Mouse (Mus musculus): ENCODE results near the gene Gm17657.
A peak's percentile ranks its signal among the peaks of the same experiment; 100 is the strongest.
"Not testable (repeated sequence)": the region's sequence is repeated elsewhere in the genome, so short reads cannot be mapped to it uniquely, and the experiment has no call there.

Gm17657 gene

DNA sequence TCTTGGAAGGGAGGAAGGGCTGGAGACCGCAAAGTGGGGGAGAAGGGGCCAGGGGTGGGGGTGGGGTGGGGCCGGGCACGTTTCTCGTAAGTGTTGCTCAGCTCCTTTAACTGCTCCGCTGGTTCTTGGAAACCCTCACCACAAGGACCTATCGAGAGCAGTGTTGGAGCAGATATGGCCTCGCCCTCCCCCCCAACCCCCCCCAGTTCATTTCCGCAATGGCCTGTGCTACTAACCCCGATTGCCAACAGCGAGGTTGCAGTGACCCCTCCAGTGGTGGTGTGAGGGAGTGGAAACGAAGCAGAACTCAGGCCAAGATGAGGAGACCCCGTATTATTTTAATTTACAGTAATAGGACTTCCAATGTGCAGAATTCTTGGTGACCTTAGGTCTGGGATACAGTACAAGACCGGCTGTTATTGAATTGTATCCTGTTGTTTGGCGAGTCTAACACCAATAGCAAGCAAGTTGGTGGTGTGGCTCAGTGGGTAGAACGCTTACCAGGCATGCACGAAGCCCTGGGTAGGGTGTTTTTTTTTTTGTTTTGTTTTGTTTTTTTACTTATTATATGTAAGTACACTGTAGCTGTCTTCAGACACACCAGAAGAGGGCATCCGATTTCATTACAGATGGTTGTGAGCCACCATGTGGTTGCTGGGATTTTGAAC lies 48.5 kb downstream of the Gm17657 start:
- DNase-seq (ENCODE audit: low spot score) = no peak

DNA sequence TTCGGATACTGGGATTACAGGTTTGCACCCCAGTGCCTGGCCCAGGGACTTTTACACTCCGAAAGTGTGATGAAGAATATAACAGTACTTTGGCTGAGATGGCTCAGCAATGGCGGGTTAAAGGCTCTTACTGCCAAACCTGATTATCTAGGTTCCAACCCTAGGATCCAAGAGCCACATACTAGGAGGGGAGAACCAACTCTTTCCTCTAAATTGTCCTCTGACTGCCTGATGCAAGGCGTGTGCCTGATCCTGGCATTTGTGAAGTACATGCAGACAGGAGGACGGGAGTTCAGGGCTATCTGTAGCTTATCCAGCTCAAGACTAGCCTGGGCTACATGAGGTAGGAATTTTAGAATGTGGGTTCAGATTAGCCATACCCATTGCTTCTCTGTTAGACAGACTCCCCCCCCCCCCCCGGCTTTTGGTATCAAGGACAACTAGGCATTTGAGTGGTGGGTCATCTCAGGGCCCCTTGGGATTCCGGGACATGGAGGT lies 49.1 kb downstream of the Gm17657 start:
- DNase-seq (ENCODE audit: low spot score) = no peak

DNA sequence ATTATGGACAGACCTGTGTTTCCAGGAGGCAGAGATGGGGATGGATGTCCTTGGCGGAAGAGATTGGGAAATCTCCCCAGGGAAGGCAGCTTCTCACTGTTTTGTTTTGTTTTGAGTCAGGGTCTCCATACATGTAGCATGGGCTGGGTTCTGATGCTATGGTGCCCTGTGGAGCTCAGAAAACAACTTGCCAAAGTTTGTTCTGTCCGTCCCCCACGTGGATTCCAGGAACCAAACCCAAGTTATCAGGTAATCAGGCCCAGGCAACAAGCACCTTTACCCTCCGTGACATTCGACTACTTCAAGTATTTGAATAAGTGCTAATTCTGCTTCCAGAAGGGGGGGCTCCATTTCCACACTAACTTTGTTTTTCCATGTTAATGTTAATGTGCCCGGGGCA lies 49.9 kb downstream of the Gm17657 start:
- DNase-seq (ENCODE audit: low spot score) = peak; percentile 37

DNA sequence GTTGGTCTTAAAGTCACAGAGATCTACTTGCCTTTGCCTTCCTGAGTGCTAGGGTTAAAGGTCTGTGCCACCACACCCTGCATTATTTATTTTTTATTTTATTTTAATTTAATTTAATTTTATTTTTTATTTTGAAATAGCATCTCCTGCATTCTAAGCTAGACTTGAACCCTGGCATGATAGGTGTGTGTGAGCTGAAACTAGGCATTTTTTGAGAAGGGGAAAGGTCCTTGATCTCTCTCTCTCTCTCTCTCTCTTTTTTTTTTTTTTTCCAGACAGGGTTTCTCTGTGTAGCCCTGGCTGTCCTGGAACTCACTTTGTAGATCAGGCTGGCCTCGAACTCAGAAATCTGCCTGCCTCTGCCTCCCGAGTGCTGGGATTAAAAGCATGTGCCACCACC lies 50.5 kb downstream of the Gm17657 start:
- DNase-seq (ENCODE audit: low spot score) = not testable (repeated sequence)

DNA sequence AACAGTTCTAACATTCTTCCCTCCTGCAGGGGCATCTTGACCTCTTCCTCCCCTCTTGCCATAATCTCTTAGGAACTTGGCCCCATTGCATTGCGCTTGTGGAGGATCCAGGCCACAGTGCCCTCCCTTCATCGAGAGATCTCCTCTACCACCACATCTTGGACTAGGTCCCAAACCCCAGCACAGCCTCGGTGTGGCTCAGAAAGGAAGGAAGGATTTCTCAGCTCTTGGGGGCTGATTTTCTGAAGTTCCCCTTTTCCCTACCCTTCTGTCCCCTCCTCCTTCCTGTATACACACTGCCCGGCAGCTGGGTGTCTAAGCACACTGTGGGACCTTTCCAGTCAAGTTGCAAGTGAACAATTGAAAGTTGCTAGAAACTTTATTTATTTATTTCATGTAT lies 51.4 kb downstream of the Gm17657 start:
- no peak for DNase-seq (ENCODE audit: low spot score)

DNA sequence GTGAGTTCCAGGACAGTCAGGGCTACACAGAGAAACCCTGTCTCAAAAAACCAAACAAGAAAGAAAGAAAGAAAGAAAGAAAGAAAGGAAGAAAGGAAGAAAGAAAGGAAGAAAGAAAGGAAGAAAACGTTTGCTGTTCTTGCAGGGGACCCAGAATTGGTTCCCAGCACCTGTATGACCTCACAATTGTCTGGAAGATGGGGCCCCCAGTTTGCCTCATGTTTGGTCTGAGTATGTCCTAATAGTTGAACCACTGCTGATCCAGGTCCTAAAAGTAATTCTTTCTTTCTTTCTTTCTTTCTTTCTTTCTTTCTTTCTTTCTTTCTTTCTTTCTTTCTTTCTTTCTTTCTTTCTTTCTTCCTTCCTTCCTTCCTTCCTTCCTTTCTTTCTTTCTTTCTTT lies 52.0 kb downstream of the Gm17657 start:
- not testable (repeated sequence) for DNase-seq (ENCODE audit: low spot score)

DNA sequence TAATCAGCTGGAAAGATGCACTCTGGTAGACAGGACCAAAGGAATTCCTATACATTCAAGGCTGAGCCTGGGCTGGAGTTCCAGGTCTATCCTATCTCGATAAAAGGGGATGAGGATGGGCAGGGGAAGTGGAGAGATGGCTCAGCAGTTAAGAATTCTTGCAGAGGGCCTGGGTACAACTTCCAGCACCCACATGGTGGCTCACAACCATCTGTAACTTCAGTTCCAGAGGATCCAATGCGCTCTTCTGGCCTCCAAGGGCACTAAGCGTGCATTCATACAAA lies 52.4 kb downstream of the Gm17657 start:
- no peak for DNase-seq (ENCODE audit: low spot score)

DNA sequence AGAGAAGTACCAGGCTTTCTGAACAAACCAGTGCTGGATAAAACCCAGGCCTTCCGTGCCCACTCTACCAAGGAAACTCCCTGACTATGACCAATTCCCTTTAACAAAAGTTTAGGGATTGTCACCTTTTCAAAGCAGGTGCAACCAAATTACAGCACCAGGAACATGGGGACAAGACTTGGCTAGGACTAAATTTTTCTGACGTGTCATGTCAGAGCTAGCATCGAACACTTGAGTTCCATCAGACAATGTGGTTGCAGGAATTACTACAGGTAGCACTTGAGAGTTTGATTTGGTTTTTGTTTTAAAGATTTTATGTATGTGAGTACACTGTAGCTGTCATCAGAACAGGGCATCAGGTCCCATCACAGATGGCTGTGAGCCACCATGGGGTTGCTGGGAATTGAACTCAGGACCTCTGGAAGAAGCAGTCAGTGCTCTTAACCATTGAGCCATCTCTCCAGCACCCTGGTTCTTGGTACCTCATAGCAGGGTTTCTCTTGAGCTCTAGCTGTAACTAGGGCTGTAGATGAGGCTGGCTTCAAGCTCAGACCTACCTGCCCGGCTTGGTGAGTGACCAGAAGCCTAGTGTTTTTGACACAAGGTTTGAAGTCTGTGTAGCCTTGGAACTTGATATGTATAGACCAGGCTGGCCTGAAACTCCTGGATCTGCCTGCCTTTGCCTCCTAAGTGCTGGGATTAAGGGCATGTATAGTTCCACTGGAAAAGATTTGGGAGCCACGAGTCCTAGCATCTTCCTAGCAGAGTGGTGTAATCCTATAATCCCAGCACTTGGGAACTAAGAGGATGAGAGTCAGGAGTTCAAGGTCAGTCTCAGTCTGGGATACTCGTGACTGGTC lies 53.0 kb downstream of the Gm17657 start:
- DNase-seq (ENCODE audit: low spot score) = no peak

DNA sequence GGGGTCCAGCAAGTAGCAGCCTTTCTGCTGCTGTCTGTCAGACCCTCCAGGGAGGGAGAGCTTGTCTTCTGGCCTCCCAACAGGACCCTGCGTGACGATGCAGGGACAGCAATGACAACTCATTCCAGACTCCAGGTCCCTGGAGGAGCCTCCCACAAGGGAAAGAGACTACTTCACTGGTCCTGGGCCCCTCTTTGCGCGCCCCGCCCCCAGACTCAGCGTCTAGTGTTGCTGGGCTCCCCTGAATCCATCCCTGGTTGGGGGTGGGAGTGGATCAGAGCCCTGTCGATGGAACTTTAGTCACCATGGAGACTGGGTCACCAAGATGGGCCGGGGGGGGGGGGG lies 54.7 kb downstream of the Gm17657 start:
- DNase-seq (ENCODE audit: low spot score) = no peak

DNA sequence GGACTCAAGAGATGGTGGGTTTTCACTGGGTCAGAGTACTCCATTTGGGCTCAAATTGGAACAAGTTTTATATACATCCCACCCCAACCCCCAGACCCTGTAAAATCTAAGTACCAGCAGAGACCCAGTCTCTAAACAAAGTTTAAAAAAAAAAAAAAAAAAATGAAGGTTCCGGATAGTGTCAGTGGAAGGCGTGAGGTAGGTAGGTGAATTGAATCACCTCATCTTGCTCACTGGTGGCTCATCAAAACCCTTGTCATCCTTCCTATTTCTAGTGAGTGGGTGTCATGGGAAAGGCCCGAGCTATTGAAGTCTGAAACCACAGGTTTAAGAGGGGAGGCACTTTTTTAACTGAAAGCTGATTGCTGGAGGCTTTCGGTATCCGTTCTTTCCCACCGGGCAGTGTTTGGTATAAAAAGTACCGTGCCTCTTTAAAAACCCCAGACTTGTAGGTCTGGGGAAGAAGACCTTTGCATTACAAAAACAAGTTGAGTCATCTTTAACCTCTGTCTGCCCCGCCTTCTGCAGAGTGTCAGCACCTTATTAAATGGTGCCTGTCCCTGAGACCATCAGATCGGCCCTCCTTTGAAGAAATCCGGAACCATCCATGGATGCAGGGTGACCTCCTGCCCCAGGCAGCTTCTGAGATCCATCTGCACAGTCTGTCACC lies 55.2 kb downstream of the Gm17657 start:
- peak; percentile 24 for DNase-seq (ENCODE audit: low spot score)

DNA sequence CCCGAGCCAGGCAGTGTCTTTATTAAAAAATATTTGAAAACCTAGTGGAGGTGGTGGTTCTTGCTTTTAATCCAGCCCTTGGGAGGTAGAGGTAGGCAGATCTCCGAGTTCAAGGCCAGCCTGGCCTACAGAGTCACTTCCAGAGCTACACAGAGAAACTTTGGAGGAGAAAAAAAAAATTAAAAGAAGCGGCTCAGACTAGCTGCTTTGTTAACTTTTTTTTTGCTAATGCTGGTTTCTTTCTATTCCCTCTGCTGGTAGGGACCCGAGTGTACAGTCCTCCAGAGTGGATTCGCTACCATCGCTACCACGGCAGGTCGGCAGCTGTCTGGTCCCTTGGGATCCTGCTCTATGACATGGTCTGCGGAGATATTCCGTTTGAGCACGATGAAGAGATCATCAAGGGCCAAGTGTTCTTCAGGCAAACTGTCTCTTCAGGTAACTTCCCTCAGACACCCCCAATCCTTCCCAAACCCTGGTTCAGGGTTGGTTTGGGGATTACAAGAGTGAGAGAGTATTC lies 55.9 kb downstream of the Gm17657 start:
- DNase-seq (ENCODE audit: low spot score) = no peak

DNA sequence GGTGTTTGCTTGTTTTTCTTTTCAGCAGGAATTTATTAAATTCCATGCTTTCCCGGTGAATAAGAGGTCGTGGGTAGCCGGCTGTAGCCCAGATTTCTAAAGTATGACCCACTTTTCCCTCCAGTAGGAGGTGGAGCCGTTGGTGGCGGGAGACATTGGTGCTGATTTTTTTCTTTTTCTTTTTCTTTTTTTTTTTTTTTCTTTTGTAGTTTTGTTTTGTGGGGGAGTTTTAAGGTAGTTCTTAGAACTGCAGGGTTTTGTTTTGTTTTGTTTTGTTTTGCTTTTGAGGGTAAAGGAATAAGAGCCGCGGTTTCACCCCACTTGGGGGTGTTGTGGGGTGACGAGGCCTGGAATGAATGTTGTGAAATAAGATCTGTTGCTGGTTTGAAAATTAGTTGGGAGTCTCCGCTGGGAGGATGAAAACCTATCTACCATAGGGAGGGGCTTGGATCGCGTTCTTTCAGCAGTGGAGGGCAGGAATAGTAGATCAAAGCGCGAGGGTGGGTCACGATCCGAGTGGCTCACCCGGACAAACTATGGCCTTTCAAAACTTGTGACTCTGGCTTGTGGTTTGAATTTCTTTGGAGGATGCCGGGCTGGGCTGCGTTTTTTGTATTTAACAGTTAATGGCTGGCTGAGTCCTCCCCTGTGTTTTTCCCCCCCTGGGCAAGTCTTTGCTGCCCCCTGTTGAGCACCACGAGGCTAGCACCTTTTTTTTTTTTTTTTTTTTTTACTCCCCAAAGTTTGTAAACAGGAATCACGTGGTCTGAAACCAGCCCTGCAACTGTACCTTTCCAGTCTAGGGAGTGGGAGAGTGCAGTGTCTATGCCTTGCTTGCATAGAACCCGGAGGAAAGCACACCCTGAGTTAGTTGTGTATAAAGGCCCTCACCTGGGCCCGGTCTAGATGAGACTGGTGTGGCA lies 56.9 kb downstream of the Gm17657 start:
- peak; percentile 65 for DNase-seq (ENCODE audit: low spot score)

DNA sequence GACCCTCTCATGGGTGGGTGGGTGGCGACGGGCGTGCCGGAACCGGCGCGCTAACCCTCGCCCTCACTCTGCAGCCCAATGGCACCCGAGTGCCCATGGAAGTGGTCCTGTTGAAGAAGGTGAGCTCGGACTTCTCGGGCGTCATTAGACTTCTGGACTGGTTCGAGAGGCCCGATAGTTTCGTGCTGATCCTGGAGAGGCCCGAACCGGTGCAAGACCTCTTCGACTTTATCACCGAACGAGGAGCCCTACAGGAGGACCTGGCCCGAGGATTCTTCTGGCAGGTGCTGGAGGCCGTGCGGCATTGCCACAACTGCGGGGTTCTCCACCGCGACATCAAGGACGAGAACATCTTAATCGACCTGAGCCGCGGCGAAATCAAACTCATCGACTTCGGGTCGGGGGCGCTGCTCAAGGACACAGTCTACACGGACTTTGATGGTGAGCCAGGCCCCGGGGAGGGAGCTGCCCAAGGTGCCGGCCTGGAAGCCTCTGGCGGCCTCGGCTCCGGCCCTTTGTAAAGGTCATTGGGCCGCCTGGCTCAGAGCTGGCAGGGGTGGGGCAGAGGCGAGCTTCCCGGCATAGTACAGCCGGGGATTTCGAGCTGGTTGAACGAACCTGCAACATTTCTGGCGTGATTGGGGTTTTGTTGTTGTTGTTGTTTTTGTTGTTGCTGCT lies 57.7 kb downstream of the Gm17657 start:
- peak; percentile 64 for DNase-seq (ENCODE audit: low spot score)

DNA sequence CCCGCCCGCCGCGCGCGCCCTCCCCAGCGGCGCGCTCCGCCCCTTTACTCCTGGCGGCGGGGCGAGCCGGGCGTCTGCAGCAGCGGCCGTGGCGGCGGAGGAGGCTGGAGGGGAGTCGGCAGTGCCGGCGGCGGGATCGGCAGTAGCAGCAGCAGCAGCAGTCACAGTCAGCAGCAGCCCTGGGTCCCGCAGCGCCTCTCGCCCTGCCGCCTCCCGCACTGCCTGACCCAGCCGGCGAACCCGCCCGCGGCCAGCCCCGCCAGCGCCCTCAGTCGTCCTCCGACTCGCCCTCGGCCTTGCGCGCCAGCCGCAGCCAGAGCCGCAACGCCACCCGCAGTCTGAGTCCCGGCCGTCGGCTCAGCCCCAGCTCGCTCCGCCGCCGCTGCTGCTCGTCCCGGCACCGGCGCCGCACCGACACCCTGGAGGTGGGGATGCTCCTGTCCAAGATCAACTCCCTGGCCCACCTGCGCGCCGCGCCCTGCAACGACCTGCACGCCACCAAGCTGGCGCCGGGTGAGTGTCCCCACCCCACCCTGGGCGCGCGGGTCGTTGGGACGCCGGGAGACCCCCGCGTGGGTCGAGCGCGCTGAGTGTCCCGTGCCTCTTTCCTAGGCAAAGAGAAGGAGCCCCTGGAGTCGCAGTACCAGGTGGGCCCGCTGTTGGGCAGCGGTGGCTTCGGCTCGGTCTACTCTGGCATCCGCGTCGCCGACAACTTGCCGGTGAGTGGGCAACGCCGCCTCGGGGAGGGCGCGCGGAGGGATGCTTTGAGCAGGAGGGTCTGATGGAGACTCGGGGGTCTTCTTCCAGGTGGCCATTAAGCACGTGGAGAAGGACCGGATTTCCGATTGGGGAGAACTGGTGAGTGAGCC lies 58.5 kb downstream of the Gm17657 start, which contains the start of gene Pim1:
Pim1 (plus strand) TSS at position 41 of the 869 bp plus-strand sequence.
- DNase-seq (ENCODE audit: low spot score) = peak; percentile 92

DNA sequence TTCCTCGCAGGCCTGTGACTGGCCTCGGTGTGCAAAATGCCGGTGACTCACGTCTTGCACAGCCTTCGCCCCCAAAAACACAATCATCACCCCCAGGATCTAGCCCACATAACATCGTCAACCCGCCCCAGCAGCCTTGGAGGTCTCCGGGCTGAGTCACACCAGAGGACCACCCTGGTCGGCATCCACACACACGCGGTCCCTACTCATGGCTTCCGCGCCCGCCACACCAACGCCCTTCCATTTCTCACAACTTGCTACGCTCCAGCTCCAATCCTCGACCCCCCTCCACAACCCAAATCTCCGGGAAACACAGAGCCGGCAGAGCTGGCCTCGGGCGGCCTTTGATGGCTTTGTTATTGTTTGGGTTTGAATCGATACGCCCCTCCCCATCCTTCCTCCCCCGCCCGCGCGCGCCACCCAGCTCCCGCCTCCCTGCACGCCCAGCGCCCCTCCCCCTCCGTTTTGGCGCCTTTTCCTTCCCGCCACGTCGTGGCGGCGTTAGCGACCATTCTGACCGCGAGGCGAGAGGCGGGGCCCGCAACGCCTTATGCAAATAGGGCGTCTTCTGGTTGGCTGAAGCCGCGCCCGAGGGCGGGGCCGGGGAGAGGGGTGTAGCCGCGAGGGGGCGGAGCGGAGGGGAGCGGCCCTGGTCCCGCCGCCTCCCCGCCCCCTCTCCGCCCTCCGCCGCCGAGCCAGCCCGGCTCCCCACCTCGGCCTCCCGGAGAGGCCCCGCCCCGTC lies 59.3 kb downstream of the Gm17657 start:
- peak; percentile 98 for DNase-seq (ENCODE audit: low spot score)

DNA sequence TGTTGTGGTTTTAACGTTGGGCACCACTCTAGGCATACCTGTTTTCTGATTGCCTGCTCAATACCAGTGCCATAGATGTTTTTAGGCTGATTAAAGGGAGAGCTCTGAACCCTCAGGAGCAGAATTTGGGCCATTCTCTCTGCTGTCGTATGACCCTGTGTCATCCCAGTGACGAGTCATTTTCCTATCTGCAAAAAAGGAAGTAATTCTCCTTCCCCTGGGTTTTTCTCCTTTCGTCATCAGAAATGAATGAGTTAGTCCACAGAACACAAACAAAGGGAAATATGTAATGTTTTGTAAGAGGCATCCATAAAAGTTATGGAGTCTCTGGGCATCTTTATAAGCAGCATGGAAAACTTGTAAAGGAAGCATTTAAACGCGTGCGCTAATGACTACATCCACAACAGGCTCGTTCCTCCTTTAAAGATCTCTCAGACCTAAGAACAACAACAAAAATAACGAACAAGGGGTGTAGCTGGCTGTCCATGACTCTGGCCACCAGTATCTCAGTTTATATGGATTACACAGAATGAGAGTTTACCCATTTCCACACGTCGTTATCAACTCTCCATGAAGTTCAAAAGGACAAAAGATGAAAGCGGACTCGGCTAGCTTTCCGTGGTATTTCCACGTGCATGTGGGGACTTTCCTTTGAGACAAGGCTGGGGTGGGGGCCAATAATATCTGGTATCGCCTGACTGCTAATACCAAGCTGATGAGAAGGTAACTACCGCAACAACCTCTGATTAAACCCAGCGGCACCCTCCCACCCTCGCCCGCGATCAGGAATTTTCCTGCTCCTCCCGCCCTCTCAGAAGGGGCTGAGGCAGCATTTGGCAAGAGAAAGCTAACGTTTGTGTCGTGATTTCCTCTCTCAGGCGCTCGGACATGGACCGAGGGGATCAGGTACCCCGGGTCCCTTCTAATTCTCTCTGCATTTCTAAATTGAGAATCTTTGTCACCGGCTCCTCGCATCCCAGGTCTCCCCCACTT lies 60.2 kb downstream of the Gm17657 start:
- DNase-seq (ENCODE audit: low spot score) = peak; percentile 62

DNA sequence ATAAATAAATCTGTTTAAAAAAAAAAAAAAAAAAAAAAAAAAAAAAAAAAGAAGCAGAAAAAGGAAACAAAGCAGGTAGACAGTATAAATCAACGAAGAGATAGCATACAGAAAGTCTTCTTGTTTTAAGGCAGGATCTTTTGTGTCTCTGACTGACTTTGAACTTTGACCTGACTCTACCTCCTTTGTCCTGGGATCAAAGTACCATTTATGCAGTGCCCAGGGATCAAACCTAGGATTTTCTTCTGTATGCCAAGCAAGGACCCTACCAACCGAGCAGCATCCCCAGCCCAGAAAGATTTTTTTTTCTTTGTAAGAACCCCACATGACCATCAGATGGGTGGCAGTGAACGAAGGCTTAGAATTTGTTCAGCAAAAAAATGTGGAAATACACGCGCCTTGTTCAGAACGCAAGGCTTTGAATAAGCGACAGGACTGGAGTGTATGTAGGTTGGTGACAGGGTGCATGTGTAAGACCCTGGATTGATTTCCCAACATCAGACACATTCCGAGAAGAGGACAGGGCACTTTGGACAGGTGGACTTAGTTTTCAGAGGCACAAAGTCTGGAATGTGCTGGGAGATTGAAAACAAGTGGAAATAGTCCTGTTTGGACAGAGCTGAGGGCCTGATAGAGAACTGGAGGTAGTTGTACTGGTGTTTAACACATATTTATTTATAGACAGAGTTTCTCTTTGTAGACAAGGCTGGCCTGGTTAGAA lies 61.0 kb downstream of the Gm17657 start:
- no peak for DNase-seq (ENCODE audit: low spot score)
